Mouse (Mus musculus) skeletal muscle tissue, adult 2 months (tissue): ENCODE data around the gene Prss45.

Source experiments
- DNase-seq: peaks from one replicate; pipeline ENCODE4 v3.0.0-alpha.2; 2012; ENCODE audit warnings: low read depth, low spot score

Prss45 gene

DNA sequence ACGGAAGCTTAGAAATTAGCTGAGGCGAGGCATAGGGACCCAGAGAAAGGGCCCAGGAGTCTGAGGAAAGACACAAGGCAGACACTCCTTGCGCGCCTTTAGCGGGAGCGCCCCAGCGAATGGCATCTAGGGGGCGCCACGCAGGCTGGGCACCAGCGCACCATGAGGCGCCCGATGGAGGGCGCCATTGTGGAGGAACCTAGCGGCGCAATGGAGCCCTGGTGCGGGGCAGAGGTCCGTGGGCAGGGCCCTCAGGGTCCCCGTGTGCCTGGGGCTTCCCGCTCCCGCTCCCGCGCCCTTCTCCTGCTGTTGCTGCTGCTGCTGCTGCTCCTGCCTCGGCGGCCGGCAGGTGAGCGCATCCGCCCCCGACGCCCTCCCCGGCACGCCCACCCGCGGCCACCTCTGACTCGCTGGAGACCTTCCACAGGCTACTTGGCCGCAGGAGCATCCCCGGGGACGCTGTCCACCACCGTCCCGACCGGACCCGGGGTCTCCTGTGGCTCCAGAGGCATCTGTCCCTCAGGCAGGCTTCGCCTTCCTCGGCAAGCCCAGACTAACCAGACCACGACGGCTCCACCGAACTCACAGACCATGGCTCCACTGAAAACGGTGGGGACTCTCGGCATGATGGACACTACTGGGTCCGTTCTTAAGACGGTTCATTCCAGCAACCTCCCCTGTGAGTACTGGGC, 23.5 kb downstream of the Prss45 start, which contains the start of gene Prss50:
Gene Prss50 (plus strand): TSS at position 187 of the 692 bp plus-strand sequence.
- DNase-seq: no peak

GRCm38 (mm10) chr9:110858523-110858922, 24.1 kb downstream of the Prss45 start:
- DNase-seq: no peak

- DNase-seq: no peak
Measured at GRCm38 (mm10) chr9:110858967-110859596, 24.7 kb downstream of the Prss45 start.

- peak; percentile 60 for DNase-seq
Measured at GRCm38 (mm10) chr9:110871030-110871429, 36.6 kb downstream of the Prss45 start.

DNA sequence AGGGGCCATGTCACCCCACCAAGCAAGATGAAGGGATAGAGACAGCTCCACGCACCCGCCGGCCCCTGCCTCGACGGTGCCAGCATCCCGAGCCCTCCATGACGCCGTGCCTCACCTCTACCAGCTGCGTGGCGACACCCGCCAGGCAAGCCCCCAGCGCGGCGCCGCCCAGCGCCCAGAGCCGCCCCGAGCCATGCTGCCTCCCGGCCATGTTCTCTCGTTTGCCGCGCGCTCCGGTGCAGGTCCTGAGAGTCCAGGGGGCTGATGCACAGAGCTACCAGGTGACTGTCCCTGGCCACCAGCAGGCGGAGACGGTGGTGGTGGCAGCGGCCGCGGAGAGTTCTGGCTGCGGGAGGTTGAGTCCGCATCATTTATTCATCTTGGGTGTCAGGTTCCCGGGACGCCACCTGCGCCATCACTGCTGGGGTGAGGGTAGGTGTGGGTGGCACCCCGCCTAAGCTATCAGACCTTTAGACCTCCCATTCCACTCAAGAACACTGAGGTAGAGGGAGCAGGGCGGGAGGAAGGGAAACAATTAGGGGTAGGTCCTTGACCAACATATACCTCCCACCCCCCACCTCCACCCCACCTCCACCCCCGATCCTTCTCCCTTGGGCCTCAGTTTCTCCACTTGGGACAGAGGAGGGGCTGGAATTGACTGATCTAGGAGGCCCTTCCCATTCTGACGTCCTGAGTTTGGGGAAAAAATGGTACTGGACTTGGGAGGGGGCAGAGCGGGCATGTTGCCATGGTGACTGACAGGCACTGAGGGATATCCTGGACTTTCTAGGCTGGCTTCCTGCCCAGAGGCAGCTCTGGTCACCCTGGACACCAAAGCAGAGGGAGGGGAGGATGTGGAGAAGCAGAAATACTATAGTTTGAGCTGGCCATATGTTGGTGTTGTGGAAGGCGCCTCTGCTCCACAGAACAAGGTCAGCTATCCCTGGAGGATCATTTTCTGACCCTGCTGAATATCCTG, 39.6 kb downstream of the Prss45 start:
- DNase-seq: no peak

DNA sequence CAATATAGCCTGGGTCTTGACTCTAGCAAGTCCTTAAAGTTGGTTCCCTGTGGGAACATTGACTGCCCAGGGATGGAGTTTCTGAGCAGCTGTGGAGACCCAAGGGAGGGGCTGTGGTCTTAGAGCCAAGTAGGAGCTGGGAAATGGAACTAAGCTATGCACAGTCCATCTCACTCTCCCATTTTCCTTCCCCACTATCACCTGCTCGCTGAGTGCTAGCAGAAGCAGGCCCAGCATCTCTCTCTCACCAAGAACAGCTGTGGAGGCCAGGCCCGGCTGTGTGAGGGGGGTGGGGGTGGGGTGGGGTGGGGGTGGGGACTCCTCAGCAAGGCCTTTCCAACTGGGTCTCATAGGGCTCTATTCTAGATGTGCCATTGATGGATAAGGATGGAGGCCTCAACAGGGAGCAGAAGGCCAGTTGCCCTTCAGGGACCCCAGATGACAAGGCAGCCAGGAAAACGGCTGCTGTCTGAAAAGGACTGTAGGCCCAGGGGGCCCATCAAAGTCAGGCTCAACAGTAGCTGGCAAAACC, 40.3 kb downstream of the Prss45 start:
- DNase-seq: no peak

- DNase-seq: no peak
Measured at GRCm38 (mm10) chr9:110875288-110875695, 40.9 kb downstream of the Prss45 start.

DNA sequence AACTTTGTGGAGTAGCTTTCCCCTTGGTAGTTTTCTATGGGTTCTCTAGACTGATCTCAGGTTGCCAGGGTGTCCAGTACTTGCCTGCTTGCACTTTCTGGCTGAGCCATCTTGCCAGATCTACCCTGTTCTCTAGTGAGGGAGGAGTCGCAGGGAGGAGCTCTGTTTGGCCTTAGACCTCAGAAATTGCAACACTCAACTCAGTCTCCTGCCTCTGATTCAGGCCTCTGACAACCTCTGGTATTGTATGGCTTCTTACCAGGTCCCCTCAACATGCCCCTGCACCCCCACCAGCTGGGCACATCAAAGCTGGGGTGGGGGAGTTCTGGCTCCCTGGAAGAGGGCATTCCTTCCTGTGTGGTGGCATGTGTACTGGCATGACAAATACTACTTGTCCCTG, 43.0 kb downstream of the Prss45 start:
- DNase-seq: peak; percentile 40

- DNase-seq: peak; percentile 94
Measured at GRCm38 (mm10) chr9:110877888-110878287, 43.5 kb downstream of the Prss45 start.

GRCm38 (mm10) chr9:110879191-110879920, 45.0 kb downstream of the Prss45 start, which contains the start of gene Als2cl:
TSS of gene Als2cl (plus strand) at chr9:110879870.
- no peak for DNase-seq

GRCm38 (mm10) chr9:110879998-110880561, 45.7 kb downstream of the Prss45 start, which contains the start of gene Tmie:
TSS of gene Tmie (minus strand) at chr9:110880113.
- peak; percentile 44 for DNase-seq

- no peak for DNase-seq
Measured at GRCm38 (mm10) chr9:110880772-110881171, 46.4 kb downstream of the Prss45 start.

DNA sequence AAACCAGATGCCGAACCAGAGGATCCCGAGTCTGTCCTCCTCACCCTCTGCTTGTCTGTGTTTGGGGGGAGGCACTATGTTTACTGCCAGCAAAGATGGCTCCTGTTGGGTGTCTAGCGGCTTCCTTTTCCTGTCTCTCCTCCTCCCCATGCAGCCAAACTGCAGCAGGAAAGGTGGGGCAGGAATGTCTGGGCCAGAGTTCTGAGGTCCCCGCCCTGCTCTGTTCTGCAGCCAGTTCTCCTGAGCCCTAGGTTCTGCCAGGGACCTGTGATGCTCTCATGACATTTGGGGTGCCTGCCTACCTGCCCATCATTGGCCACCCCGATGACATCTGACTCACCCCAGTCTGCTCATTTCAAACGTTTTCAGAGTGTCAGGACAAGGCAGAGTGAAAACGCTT, 47.6 kb downstream of the Prss45 start:
- DNase-seq: no peak

- DNase-seq: no peak
Measured at GRCm38 (mm10) chr9:110887388-110888303, 53.3 kb downstream of the Prss45 start.

GRCm38 (mm10) chr9:110888935-110889334, 54.5 kb downstream of the Prss45 start:
- no peak for DNase-seq

- DNase-seq: no peak
Measured at GRCm38 (mm10) chr9:110890026-110890783, 55.8 kb downstream of the Prss45 start.
